Mouse (Mus musculus) MEL (cell line): Measurements from ENCODE around the gene Ddx54. TPM values are rescaled to one million over a fixed set of nuclear protein-coding genes. Genes with fewer than 3 reads are reported as not detected.

Experiments
- DNase-seq: peaks from one replicate; pipeline ENCODE4 v3.0.0; 2011; ENCODE audit warnings: low read depth, low spot score
- H3K27ac ChIP-seq: 2 replicates; pipeline ENCODE4 v1.5.1; 2012; ENCODE audit warnings: low read depth, mild to moderate bottlenecking, control low read depth, low read length, moderate library complexity; ENCODE audit not compliant: control insufficient read depth
- H3K27me3 ChIP-seq, 2 experiments: fragments of 150-350 bp in 1 of 2; sonication (generic) in 1 of 2; 2 replicates each; pipeline ENCODE4 v1.6.1; 2012; ENCODE audit warnings: low read length in 2 of 2, mild to moderate bottlenecking in 2 of 2, improper control_type of control experiment in 1 of 2, moderate library complexity in 1 of 2; ENCODE audit not compliant: insufficient read depth in 2 of 2, control insufficient read depth in 1 of 2
- H3K36me3 ChIP-seq, 2 experiments: 2 replicates each; pipeline ENCODE4 v1.6.1; 2012 to 2014; ENCODE audit warnings: low read length in 2 of 2, improper control_type of control experiment in 1 of 2, inconsistent platforms in 1 of 2, mild to moderate bottlenecking in 1 of 2; ENCODE audit not compliant: insufficient read depth in 2 of 2, control insufficient read depth in 1 of 2
- H3K4me1 ChIP-seq, 2 experiments: fragments of 150-350 bp in 1 of 2; sonication (generic) in 1 of 2; 2 replicates each; pipeline ENCODE4 v1.6.1; 2012; ENCODE audit warnings: low read length in 2 of 2, improper control_type of control experiment in 1 of 2, mild to moderate bottlenecking in 1 of 2; ENCODE audit not compliant: insufficient read depth in 2 of 2, control insufficient read depth in 1 of 2
- H3K4me3 ChIP-seq, 2 experiments: fragments of 150-350 bp in 1 of 2; sonication (generic) in 1 of 2; 2 replicates each; pipeline ENCODE4 v1.5.1; 2012; ENCODE audit warnings: low read depth in 2 of 2, low read length in 2 of 2, mild to moderate bottlenecking in 2 of 2, moderate library complexity in 2 of 2, control low read depth in 1 of 2, improper control_type of control experiment in 1 of 2; ENCODE audit not compliant: control insufficient read depth in 1 of 2, insufficient read depth in 1 of 2
- H3K79me2 ChIP-seq: 2 replicates; pipeline ENCODE4 v1.6.1; 2012; ENCODE audit warnings: mild to moderate bottlenecking, low read length, moderate library complexity; ENCODE audit not compliant: control insufficient read depth, poor library complexity, insufficient read depth
- H3K9ac ChIP-seq: 2 replicates; pipeline ENCODE4 v1.6.1; 2012; ENCODE audit warnings: low read depth, mild to moderate bottlenecking, control low read depth, low read length, moderate library complexity; ENCODE audit not compliant: control insufficient read depth, poor library complexity, severe bottlenecking
- H3K9me3 ChIP-seq: fragments of 150-350 bp; sonication (generic); replicated peaks from 2 replicates; pipeline ENCODE4 v1.6.1; 2012; ENCODE audit warnings: mild to moderate bottlenecking, low read length, improper control_type of control experiment, moderate library complexity; ENCODE audit not compliant: insufficient read depth
- CHD1 ChIP-seq: IDR thresholded peaks from 2 replicates; pipeline ENCODE4 v1.6.1; 2012; ENCODE audit warnings: low read depth, mild to moderate bottlenecking, inconsistent platforms, low read length, improper control_type of control experiment
- CHD2 ChIP-seq: IDR thresholded peaks from 2 replicates; pipeline ENCODE4 v1.6.1; 2011; ENCODE audit warnings: low read length, improper control_type of control experiment
- CTCF ChIP-seq, 3 experiments: IDR thresholded peaks in 2 of 3; conservative IDR thresholded peaks in 1 of 3; 2 replicates each; pipeline ENCODE4 v1.5.1; 2011 to 2012; ENCODE audit warnings: low read length in 3 of 3, low read depth in 2 of 3, mild to moderate bottlenecking in 2 of 3, improper control_type of control experiment in 1 of 3, inconsistent platforms in 1 of 3, mixed read lengths in 1 of 3, moderate library complexity in 1 of 3; ENCODE audit not compliant: control insufficient read depth in 1 of 3, insufficient read depth in 1 of 3, poor library complexity in 1 of 3, severe bottlenecking in 1 of 3
- GABPA ChIP-seq: IDR thresholded peaks from 2 replicates; pipeline ENCODE4 v1.6.1; 2012; ENCODE audit warnings: low read depth, mild to moderate bottlenecking, inconsistent platforms, low read length, improper control_type of control experiment, moderate library complexity
- GATA1 ChIP-seq: IDR thresholded peaks from 2 replicates; pipeline ENCODE4 v1.6.1; 2011; ENCODE audit warnings: low read depth, low read length, improper control_type of control experiment
- JUND ChIP-seq: IDR thresholded peaks from 2 replicates; pipeline ENCODE4 v1.6.1; 2011; ENCODE audit warnings: low read depth, mild to moderate bottlenecking, improper control_type of control experiment, low read length
- KAT2A ChIP-seq: conservative IDR thresholded peaks from 2 replicates; pipeline ENCODE4 v1.6.1; 2012; ENCODE audit warnings: low read depth, low read length, improper control_type of control experiment, inconsistent platforms
- MAFK ChIP-seq: IDR thresholded peaks from 2 replicates; pipeline ENCODE4 v1.6.1; 2011; ENCODE audit warnings: low read depth, mild to moderate bottlenecking, low read length, improper control_type of control experiment, borderline replicate concordance
- MEF2A ChIP-seq: IDR thresholded peaks from 2 replicates; pipeline ENCODE4 v1.6.1; 2014; ENCODE audit warnings: low read depth, mild to moderate bottlenecking, inconsistent platforms, low read length, improper control_type of control experiment; ENCODE audit not compliant: poor library complexity, insufficient replicate concordance, severe bottlenecking; ENCODE audit errors: extremely low read depth
- MYB ChIP-seq: IDR thresholded peaks from 2 replicates; pipeline ENCODE4 v1.6.1; 2011; ENCODE audit warnings: mild to moderate bottlenecking, low read depth, low read length, improper control_type of control experiment
- MYC ChIP-seq: IDR thresholded peaks from 2 replicates; pipeline ENCODE4 v1.6.1; 2011; ENCODE audit warnings: low read depth, mild to moderate bottlenecking, low read length, improper control_type of control experiment, moderate library complexity
- POLR2A ChIP-seq, 2 experiments: IDR thresholded peaks; 2 replicates each; pipeline ENCODE4 v1.6.1; 2011 to 2012; ENCODE audit warnings: low read length in 2 of 2, mild to moderate bottlenecking in 2 of 2, control low read depth in 1 of 2, improper control_type of control experiment in 1 of 2, low read depth in 1 of 2, moderate library complexity in 1 of 2; ENCODE audit not compliant: control insufficient read depth in 1 of 2, insufficient read depth in 1 of 2, poor library complexity in 1 of 2
- POLR2AphosphoS2 ChIP-seq: IDR thresholded peaks from 2 replicates; pipeline ENCODE4 v1.6.1; 2011; ENCODE audit warnings: low read length, improper control_type of control experiment
- POLR2AphosphoS5 ChIP-seq: IDR thresholded peaks from 2 replicates; pipeline ENCODE4 v1.6.1; 2012; ENCODE audit warnings: low read depth, borderline replicate concordance, mild to moderate bottlenecking, inconsistent platforms, low read length, moderate library complexity, mixed read lengths
- SIN3A ChIP-seq: IDR thresholded peaks from 2 replicates; pipeline ENCODE4 v1.6.1; 2012; ENCODE audit warnings: low read length, improper control_type of control experiment, inconsistent platforms
- SMC3 ChIP-seq: IDR thresholded peaks from 2 replicates; pipeline ENCODE4 v1.6.1; 2011; ENCODE audit warnings: low read depth, low read length, improper control_type of control experiment
- TAL1 ChIP-seq: IDR thresholded peaks from 2 replicates; pipeline ENCODE4 v1.6.1; 2012; ENCODE audit warnings: mild to moderate bottlenecking, inconsistent platforms, low read length, moderate library complexity, mixed read lengths
- TBP ChIP-seq: IDR thresholded peaks from 2 replicates; pipeline ENCODE4 v1.8.0; 2011; ENCODE audit warnings: low read depth, low read length, improper control_type of control experiment
- TCF12 ChIP-seq: IDR thresholded peaks from 2 replicates; pipeline ENCODE4 v1.6.1; 2014; ENCODE audit warnings: low read depth, mild to moderate bottlenecking, inconsistent platforms, low read length, improper control_type of control experiment, moderate library complexity
- USF2 ChIP-seq, 2 experiments: IDR thresholded peaks; 2 replicates each; pipeline ENCODE4 v1.6.1; 2011 to 2012; ENCODE audit warnings: improper control_type of control experiment in 2 of 2, low read length in 2 of 2, borderline replicate concordance in 1 of 2, inconsistent platforms in 1 of 2, low read depth in 1 of 2, mild to moderate bottlenecking in 1 of 2; ENCODE audit not compliant: insufficient read depth in 1 of 2
- ZC3H11A ChIP-seq: IDR thresholded peaks from 2 replicates; pipeline ENCODE4 v1.6.1; 2012; ENCODE audit warnings: low read depth, mild to moderate bottlenecking, inconsistent platforms, low read length, improper control_type of control experiment
- ZKSCAN1 ChIP-seq: IDR thresholded peaks from 2 replicates; pipeline ENCODE4 v1.6.1; 2012; ENCODE audit warnings: low read depth, mild to moderate bottlenecking, inconsistent platforms, low read length, improper control_type of control experiment, moderate library complexity
- ZMIZ1 ChIP-seq: IDR thresholded peaks from 2 replicates; pipeline ENCODE4 v1.6.1; 2012; ENCODE audit warnings: low read depth, mild to moderate bottlenecking, inconsistent platforms, low read length, improper control_type of control experiment, moderate library complexity
- ZNF384 ChIP-seq: IDR thresholded peaks from 2 replicates; pipeline ENCODE4 v1.6.1; 2012; ENCODE audit warnings: low read depth, mild to moderate bottlenecking, inconsistent platforms, low read length, improper control_type of control experiment
- polyA plus RNA-seq, 2 experiments: library from polyadenylated mRNA; stranded (reverse) in 1 of 2; unstranded in 1 of 2; fragments of >175 nt in 1 of 2; fragments of >200 nt in 1 of 2; gene quantifications; 2 replicates each; pipeline versions ENCODE4 v1.2.1 to v1.2.4; 2012; ENCODE audit warnings: low replicate concordance in 2 of 2, low read depth in 1 of 2; ENCODE audit not compliant: insufficient read length in 2 of 2, insufficient read depth in 1 of 2, missing spikeins in 1 of 2
- total RNA-seq: library from RNA; depleted of rRNA; stranded (reverse); fragments of 300-350 nt; gene quantifications from 2 replicates; pipeline ENCODE4 v1.2.3, GENCODE M21; 2012

Ddx54 gene
- total and polyA plus RNA-seq, 3 experiments: 73.8 to 99.9 TPM; not detected in 1

- Histone ChIP-seq H3K4me1 (no peaks in the 10 kb centered on the region), H3K79me2 (no peaks in the 10 kb centered on the region), H3K27ac (no peak overlapping the region), H3K27me3 (no peaks in the 10 kb centered on the region), H3K36me3 (no peaks in the 10 kb centered on the region), H3K9me3 (no peaks in the 10 kb centered on the region), H3K4me3 (no peak overlapping the region), H3K9ac (no peak overlapping the region)
- no peak for DNase-seq
- TF ChIP-seq CHD1: no peak
- no peak for TF ChIP-seq TAL1
- TF ChIP-seq SMC3: no peak
- no peak for TF ChIP-seq ZMIZ1
- no peak for TF ChIP-seq POLR2AphosphoS5
- no peak for TF ChIP-seq ZC3H11A
- no peak for TF ChIP-seq SIN3A
- TF ChIP-seq MAFK: no peak
- no peak for TF ChIP-seq GABPA
- no peak for TF ChIP-seq POLR2A (IDR thresholded peaks at IDR 0.05; ENCODE audit: control insufficient read depth in 1 of 2, insufficient read depth in 1 of 2, low read depth in 1 of 2, low read length in 2 of 2, poor library complexity in 1 of 2)
- TF ChIP-seq JUND: no peak
- TF ChIP-seq GATA1: no peak
- no peak for TF ChIP-seq CTCF (IDR thresholded peaks at IDR 0.05 in 2 of 3, conservative IDR thresholded peaks at IDR 0.05 in 1 of 3; ENCODE audit: control insufficient read depth in 1 of 3, insufficient read depth in 1 of 3, low read depth in 2 of 3, low read length in 3 of 3, poor library complexity in 1 of 3, severe bottlenecking in 1 of 3)
- TF ChIP-seq ZNF384: no peak
- TF ChIP-seq TCF12: no peak
- no peak for TF ChIP-seq KAT2A
- no peak for TF ChIP-seq MYC
Observed at GRCm38 (mm10) chr5:120656281-120656751, 43.8 kb downstream of the Ddx54 start.

GRCm38 (mm10) chr5:120660816-120661215 is 48.3 kb downstream of the Ddx54 start:
- no peak for DNase-seq
- H3K79me2 ChIP-seq: no peaks in the 10 kb centered on the region
- no peak overlapping the region for H3K4me3 ChIP-seq
- H3K4me1 ChIP-seq: no peaks in the 10 kb centered on the region
- no peaks in the 10 kb centered on the region for H3K36me3 ChIP-seq
- TF ChIP-seq MYC (no peak), SMC3 (no peak), ZKSCAN1 (no peak), CHD2 (no peak), TBP (no peak), USF2 (IDR thresholded peaks at IDR 0.05; ENCODE audit: borderline replicate concordance in 1 of 2, insufficient read depth in 1 of 2, low read depth in 1 of 2, low read length in 2 of 2) (no peak), POLR2AphosphoS2 (no peak), ZNF384 (no peak), MEF2A (no peak), SIN3A (no peak), MYB (no peak)
- TF ChIP-seq, all 39 proteins: peak for 0
- Histone ChIP-seq H3K9me3 (no peaks in the 10 kb centered on the region), H3K27ac (no peak overlapping the region), H3K9ac (no peak overlapping the region), H3K27me3 (no peaks in the 10 kb centered on the region)
